8 mouse cellular contexts compared by ENCODE assay signal in genomic region chr11:35664991-35665390, GRCm38 (mm10).
DNase-seq lines count a peak whose midpoint lies in the region; ATAC-seq and TF ChIP-seq lines count a peak whose summit lies in the region.

No protein-coding gene starts in this region.

- H3K27me3 ChIP-seq in E14TG2a.4 (ENCODE audit: insufficient read depth, low read length): peaks cover 2% of the 10 kb centered on the region; the same call in 1 of the 2 replicates
- 0 out of 2 replicates have a peak, but pooled peaks cover 2% of the 10 kb centered on the region for H3K27me3 ChIP-seq in heart, embryonic 16.5 days (ENCODE audit: control insufficient read depth, insufficient read depth, low read length)

- H3K4me1 ChIP-seq in E14TG2a.4 (replicated peaks; ENCODE audit: low read depth, low read length): peaks cover 9% of the 10 kb centered on the region; the same call in 1 of the 2 replicates
- H3K4me1 ChIP-seq in heart, embryonic 16.5 days (ENCODE audit: control insufficient read depth, insufficient read depth, low read length): no peaks in the 10 kb centered on the region
- H3K4me1 ChIP-seq in olfactory bulb, adult 2 months (ENCODE audit: control insufficient read depth, insufficient read depth, low read length): peaks cover 7% of the 10 kb centered on the region

- no peaks in the 10 kb centered on the region for H3K9me3 ChIP-seq in E14TG2a.4 (ENCODE audit: low read length)
- H3K9me3 ChIP-seq in heart, embryonic 16.5 days (replicated peaks; ENCODE audit: control insufficient read depth, low read length): no peaks in the 10 kb centered on the region

- no peaks in the 10 kb centered on the region for H3K36me3 ChIP-seq in E14TG2a.4 (ENCODE audit: insufficient read depth, low read length)
- no peaks in the 10 kb centered on the region for H3K36me3 ChIP-seq in heart, embryonic 16.5 days (ENCODE audit: control insufficient read depth, insufficient read depth)

- 60% methylated on average over 5 of the region's 5 CpGs for WGBS in heart, embryonic 16.5 days
- WGBS in olfactory bulb, adult 2 months: 62% methylated on average over 5 of the region's 5 CpGs

- ATAC-seq in heart, embryonic 16.5 days (replicated peaks; ENCODE audit: extremely low read depth, insufficient read depth, low FRiP score): 0 out of 2 replicates have a peak, but pooled peaks have one; percentile 22

- TF ChIP-seq POLR2A in olfactory bulb, adult 2 months (IDR thresholded peaks at IDR 0.05; ENCODE audit: insufficient read depth, low read depth, low read length): no peak

- TF ChIP-seq CTCF in E14TG2a.4 (conservative IDR thresholded peaks at IDR 0.05; ENCODE audit: low read length): peak; percentile 30
- 0 out of 2 replicates have a peak, but pooled peaks have one; percentile 20 for TF ChIP-seq CTCF in olfactory bulb, adult 2 months (IDR thresholded peaks at IDR 0.05; ENCODE audit: insufficient read depth, low read depth, low read length)

- H3K4me3 ChIP-seq in E14TG2a.4 (replicated peaks; ENCODE audit: low read length): no peak overlapping the region
- H3K4me3 ChIP-seq in heart, embryonic 16.5 days (ENCODE audit: low read length): no peak overlapping the region
- H3K4me3 ChIP-seq in olfactory bulb, adult 2 months (ENCODE audit: insufficient read depth, low read depth, low read length): no peak overlapping the region

- no peak overlapping the region for H3K9ac ChIP-seq in heart, embryonic 16.5 days (ENCODE audit: low read length)

- peak; percentile 22 to 28 for DNase-seq in heart, adult 18-20 months
- DNase-seq in heart, postnatal 25 days (ENCODE audit: low spot score): no peak
- peak; percentile 82 for DNase-seq in cerebellum, adult 9-11 months
- peak; percentile 47 to 63 for DNase-seq in kidney, postnatal 4 days
- DNase-seq in spleen, adult 12 weeks (ENCODE audit: low spot score): no peak

- H3K4me2 ChIP-seq in heart, embryonic 16.5 days (ENCODE audit: low read depth, low read length): no peak overlapping the region

- intact Hi-C loops in heart, postnatal 25 days (cut with DNase I): loop anchor here (2.0 to 10.0 kb wide), 4 partner anchors 63 to 820 kb away; no protein-coding TSS in a partner anchor

- H3K27ac ChIP-seq in heart, embryonic 16.5 days (ENCODE audit: low read length): no peak overlapping the region
- no peak overlapping the region for H3K27ac ChIP-seq in olfactory bulb, adult 2 months (ENCODE audit: insufficient read depth, low read depth, low read length)

Comparison
In these comparisons a context has a peak if more than half of its experiments do, and no peak if none do; other contexts are left out.
1. DNase-seq: peak in heart, adult 18-20 months (2 of 2), cerebellum, adult 9-11 months (single experiment) and kidney, postnatal 4 days (2 of 2); none in heart, postnatal 25 days (single experiment) and spleen, adult 12 weeks (single experiment).